Mouse (Mus musculus): ENCODE measurements around the gene Cbln1.

Cbln1 gene

GRCm38 (mm10) chr8:87472271-87473236 is at the start of gene Cbln1:
Gene Cbln1, minus strand, starts transcription at chr8:87472609.
- DNase-seq (ENCODE audit: low spot score in 2 of 2), result peak; percentile 79 to 87

- DNase-seq (ENCODE audit: low spot score in 2 of 2), result no peak
Measured at GRCm38 (mm10) chr8:87517132-87517531, 44.7 kb upstream of the Cbln1 start.

- no peak for DNase-seq (ENCODE audit: low spot score in 2 of 2)
Measured at GRCm38 (mm10) chr8:87513796-87514195, 41.4 kb upstream of the Cbln1 start.

GRCm38 (mm10) chr8:87513350-87513749 is 40.9 kb upstream of the Cbln1 start:
- no peak for DNase-seq (ENCODE audit: low spot score in 2 of 2)

- DNase-seq (ENCODE audit: low spot score in 2 of 2), result no peak
Measured at GRCm38 (mm10) chr8:87512636-87513035, 40.2 kb upstream of the Cbln1 start.

- no peak for DNase-seq (ENCODE audit: low spot score in 2 of 2)
Measured at GRCm38 (mm10) chr8:87507046-87507445, 34.6 kb upstream of the Cbln1 start.

GRCm38 (mm10) chr8:87504441-87504840 is 32.0 kb upstream of the Cbln1 start:
- DNase-seq (ENCODE audit: low spot score in 2 of 2), result no peak

- no peak for DNase-seq (ENCODE audit: low spot score in 2 of 2)
Measured at GRCm38 (mm10) chr8:87502684-87503083, 30.3 kb upstream of the Cbln1 start.

- no peak for DNase-seq (ENCODE audit: low spot score in 2 of 2)
Measured at GRCm38 (mm10) chr8:87497641-87498040, 25.2 kb upstream of the Cbln1 start.

GRCm38 (mm10) chr8:87496511-87496910 is 24.1 kb upstream of the Cbln1 start:
- DNase-seq (ENCODE audit: low spot score in 2 of 2), result no peak

GRCm38 (mm10) chr8:87494862-87495261 is 22.5 kb upstream of the Cbln1 start:
- DNase-seq (ENCODE audit: low spot score in 2 of 2), result no peak

GRCm38 (mm10) chr8:87489841-87490415 is 17.5 kb upstream of the Cbln1 start:
- no peak for DNase-seq (ENCODE audit: low spot score in 2 of 2)

GRCm38 (mm10) chr8:87481396-87481795 is 9.0 kb upstream of the Cbln1 start:
- DNase-seq (ENCODE audit: low spot score in 2 of 2), result no peak

- DNase-seq (ENCODE audit: low spot score in 2 of 2), result no peak
Measured at GRCm38 (mm10) chr8:87478221-87478620, 5.8 kb upstream of the Cbln1 start.

- no peak for DNase-seq (ENCODE audit: low spot score in 2 of 2)
Measured at GRCm38 (mm10) chr8:87477102-87477645, 4.8 kb upstream of the Cbln1 start.

GRCm38 (mm10) chr8:87475551-87475950 is 3.1 kb upstream of the Cbln1 start:
- no peak for DNase-seq (ENCODE audit: low spot score in 2 of 2)

- peak in 1 of 2 experiments; percentile 25 for DNase-seq (ENCODE audit: low spot score in 2 of 2)
Measured at GRCm38 (mm10) chr8:87474379-87474778, 2.0 kb upstream of the Cbln1 start.

GRCm38 (mm10) chr8:87473940-87474339 is 1.5 kb upstream of the Cbln1 start:
- peak in 1 of 2 experiments; percentile 6 for DNase-seq (ENCODE audit: low spot score in 2 of 2)

- no peak for DNase-seq (ENCODE audit: low spot score in 2 of 2)
Measured at GRCm38 (mm10) chr8:87473314-87473713, 905 bp upstream of the Cbln1 start.

- no peak for DNase-seq (ENCODE audit: low spot score in 2 of 2)
Measured at GRCm38 (mm10) chr8:87471603-87472270, 672 bp downstream of the Cbln1 start.

- no peak for DNase-seq (ENCODE audit: low spot score in 2 of 2)
Measured at GRCm38 (mm10) chr8:87470834-87471602, 1.4 kb downstream of the Cbln1 start.

Data from urinary bladder, postnatal 4 days (tissue).